Mouse (Mus musculus): ENCODE measurements around the gene Sbk1.
"Not testable (repeated sequence)": the region's sequence is repeated elsewhere in the genome, so short reads cannot be mapped to it uniquely, and the experiment has no call there.

Gene Sbk1

GRCm38 (mm10) chr7:126266372-126266870 lies 6.0 kb upstream of the Sbk1 start:
- no peak for DNase-seq

GRCm38 (mm10) chr7:126267606-126268005 lies 4.8 kb upstream of the Sbk1 start:
- no peak for DNase-seq

- DNase-seq: peak; percentile 32 to 52
Measured at GRCm38 (mm10) chr7:126272770-126273311, 422 bp downstream of the Sbk1 start.

GRCm38 (mm10) chr7:126273351-126274042 lies 1.1 kb downstream of the Sbk1 start:
- DNase-seq: no peak

DNA sequence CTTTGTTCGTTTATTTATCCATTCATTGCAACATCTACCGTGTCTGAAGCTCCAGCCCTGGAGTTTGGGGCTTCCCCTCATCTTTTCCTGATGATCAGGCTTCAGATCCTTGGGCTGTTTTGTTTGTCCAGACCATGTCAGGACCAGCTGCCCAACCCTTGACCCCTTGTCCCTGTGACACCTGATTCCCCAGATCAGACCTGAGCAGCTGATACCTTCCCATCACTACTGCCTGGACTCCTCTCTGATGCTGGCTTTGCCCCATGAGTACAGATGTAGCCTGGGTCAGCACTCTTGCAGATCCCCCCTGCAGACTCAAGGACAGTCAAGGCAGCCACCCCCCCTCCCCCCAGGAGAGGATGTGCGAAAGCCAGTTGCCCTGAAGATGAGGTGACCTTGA lies 1.7 kb downstream of the Sbk1 start:
- DNase-seq: no peak

DNA sequence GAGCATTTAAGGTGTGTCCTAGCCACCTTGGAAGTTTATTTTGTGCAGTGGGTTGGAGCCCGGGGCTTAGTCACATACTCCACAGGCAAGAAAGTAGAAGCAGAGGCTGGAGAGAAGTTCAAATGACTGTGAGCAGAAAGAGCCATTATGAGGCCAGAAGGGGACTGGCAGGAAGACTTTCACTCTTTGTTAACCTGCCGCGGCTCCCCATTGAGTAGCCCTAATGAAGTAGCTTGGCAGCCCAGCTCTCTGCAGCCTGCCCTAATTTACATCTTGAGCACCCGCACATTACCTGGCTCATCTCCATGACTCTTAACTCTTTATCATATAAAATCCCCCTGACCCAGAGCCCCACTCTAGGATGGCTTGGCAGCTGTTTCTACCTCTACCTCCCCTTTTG lies 2.2 kb downstream of the Sbk1 start:
- no peak for DNase-seq

- no peak for DNase-seq
Measured at GRCm38 (mm10) chr7:126275711-126276110, 3.3 kb downstream of the Sbk1 start.

DNA sequence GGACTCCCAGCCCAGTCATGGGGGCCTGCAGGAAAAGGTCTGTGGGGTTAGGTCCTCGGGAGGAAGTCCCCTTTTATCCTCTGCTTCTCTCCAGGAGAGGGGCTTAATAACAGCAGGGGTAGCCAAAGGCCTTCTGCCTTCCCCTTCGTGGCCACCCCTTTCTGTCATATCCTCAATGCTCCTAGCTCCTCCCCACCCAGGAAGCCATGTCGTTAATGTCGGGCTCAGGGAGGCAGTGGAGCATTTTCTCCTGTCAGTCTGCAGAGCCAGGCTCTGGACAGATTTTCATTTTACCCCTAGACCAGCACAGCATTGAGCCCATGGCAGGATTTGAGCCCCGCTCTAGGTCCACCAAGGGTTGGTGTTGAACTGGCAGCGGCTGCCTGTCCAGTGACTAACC lies 3.9 kb downstream of the Sbk1 start:
- DNase-seq: no peak

GRCm38 (mm10) chr7:126277536-126278295 lies 5.3 kb downstream of the Sbk1 start:
- DNase-seq: peak; percentile 30 to 49

GRCm38 (mm10) chr7:126278799-126279198 lies 6.4 kb downstream of the Sbk1 start:
- no peak for DNase-seq

- DNase-seq: no peak
Measured at GRCm38 (mm10) chr7:126279774-126280482, 7.5 kb downstream of the Sbk1 start.

GRCm38 (mm10) chr7:126280696-126281095 lies 8.3 kb downstream of the Sbk1 start:
- DNase-seq: peak; percentile 78 to 80

DNA sequence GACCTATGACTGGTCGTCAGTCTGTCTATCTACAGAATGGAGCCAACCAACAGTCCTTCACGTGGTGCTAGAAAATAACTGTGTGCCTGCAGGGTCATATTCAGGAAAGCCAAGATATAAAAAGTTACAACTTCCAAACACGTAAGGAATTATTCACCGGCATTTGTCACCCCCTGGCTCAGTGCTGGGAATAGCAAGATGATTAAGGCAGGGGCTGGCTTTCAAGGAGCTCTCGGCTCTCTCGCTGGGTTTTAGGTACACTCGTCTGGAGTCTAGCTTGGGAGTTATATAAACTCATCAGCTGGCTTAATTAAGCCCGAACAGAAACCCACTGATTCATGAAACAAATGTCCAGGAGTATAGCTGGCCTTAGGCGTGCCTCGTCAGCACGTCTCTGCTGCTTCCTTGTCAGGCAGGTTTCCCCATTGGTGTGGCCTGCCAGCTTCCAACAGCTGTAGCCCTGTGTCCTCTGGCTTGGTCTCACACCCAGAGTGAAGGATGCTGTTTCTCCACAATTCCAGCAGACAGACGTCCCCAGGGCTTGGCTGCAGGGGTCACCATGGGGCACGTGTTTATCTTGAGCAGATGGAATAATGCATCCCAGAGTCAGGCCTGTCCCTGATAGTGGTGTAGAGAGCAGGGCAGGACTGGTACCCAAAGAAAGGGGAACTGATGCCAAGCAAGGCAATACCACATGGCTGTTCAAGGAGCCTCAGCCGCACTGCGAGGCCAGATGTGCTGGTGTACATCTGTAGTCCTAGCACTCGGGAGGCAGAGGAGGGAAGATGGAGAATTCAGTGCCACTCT lies 9.7 kb downstream of the Sbk1 start:
- no peak for DNase-seq

DNA sequence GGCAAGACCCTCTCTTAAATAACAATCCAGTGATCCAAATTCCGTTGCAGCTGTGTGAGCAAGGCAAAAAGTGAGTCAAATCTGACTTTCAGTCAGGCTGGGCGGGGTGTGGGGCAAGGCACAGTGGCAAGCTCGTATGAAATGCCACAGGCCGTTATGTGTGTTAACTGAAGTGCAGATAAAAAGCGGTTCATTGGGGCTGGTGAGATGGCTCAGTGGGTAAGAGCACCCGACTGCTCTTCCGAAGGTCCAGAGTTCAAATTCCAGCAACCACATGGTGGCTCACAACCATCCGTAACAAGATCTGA lies 10.2 kb downstream of the Sbk1 start:
- not testable (repeated sequence) for DNase-seq

DNA sequence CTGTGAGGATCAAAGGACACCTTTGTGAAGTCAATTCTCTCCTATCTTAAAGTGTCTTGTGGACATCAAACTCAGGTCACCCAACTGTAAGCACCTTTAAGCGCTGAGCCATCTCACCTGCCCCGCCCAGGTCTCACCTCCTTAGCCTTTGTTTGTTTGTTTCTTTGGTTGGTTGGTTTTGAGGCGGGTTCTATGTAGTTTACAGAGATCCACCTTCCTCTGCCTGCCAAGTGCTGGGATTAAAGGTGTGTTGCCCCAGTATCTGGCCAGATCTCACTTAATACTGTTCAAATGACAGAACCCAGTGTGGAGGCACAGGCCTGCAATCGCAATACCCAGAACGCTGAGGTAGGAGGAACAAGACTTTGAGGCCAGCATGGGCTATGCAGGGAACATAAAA lies 11.6 kb downstream of the Sbk1 start:
- no peak for DNase-seq

DNA sequence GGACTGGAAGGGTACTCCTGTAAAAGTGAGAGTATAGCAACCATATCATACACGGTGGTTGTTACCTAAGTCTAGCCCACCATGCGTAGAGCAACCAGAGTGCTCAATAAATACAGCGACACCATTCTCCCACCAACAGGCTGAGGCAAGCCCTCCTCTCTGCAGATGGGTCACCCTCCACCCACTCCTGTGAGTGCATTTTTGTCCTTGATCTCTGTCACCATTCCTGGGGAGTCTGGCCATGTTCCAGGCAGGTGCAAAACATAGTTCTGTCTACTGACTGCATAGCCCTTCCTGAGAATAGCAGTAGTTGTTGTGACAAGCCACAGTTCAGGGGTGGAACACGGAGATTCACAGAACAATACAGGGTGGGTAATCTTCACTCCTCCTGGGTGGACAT lies 12.0 kb downstream of the Sbk1 start:
- DNase-seq: no peak

DNA sequence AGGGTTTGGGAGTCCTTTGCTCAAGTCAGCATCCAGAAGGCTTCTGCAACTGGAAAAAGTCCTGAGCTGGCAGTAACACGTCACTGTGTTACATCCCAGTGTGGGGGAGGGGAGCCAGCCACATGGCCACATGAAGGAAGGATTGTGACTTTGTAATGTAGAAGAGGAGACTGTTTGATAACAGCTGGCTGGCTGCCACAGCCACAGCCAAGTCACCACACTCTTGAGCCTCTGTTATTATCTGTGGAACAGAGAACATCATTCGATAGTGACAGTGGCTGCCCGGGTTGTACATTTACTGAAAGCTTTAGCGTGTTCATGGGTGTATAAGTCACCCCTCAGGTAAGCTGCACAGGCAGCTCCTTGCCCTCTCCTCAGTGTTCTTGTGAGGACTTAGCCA lies 12.4 kb downstream of the Sbk1 start:
- peak; percentile 29 to 52 for DNase-seq

DNA sequence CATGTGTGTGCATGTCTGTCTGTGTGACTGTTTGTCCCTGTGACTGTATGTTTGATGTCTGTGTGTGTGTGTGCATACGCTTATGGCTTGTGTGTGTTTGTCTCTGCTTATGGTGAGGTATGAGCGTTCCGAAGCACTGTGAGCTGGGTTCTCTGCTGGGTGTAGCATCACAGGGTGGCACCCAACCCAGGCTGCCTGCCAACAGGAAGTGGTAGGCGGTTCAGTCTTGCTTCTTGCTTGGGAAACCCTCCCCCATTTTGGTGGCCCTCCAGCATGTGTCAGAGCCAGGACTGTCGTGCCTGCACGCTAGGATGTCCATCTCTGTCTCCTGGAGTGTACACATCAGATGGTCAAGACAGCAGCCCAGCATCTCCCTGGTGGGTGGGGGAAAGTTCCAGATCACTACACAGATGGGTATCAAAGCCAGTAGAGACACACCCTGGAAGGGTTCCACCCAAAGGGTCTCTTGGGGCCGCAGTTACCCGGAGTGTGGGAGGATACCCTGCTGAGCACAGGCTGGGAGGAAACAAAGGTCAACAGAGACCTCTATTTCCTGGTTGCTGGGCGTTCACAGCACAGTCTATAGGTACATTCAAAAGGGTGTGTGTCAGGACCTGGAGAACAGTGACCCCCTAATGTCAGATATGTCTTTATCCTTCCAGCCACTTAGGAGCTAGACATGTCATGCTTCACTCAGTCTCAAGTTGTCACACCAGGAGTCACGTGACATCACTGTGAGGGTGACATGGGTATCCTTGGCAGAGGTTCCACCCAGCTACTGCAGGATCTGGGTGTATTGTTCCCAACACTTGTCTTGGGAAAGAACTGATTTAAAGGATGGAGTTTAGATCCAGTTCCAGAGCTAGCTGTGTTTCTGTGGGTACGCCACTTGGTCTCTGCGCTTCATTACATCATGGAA lies 13.1 kb downstream of the Sbk1 start:
- peak; percentile 39 to 55 for DNase-seq

- DNase-seq: no peak
Measured at GRCm38 (mm10) chr7:126286311-126286710, 13.9 kb downstream of the Sbk1 start.

- DNase-seq: peak; percentile 54 to 67
Measured at GRCm38 (mm10) chr7:126287493-126288103, 15.2 kb downstream of the Sbk1 start.

DNA sequence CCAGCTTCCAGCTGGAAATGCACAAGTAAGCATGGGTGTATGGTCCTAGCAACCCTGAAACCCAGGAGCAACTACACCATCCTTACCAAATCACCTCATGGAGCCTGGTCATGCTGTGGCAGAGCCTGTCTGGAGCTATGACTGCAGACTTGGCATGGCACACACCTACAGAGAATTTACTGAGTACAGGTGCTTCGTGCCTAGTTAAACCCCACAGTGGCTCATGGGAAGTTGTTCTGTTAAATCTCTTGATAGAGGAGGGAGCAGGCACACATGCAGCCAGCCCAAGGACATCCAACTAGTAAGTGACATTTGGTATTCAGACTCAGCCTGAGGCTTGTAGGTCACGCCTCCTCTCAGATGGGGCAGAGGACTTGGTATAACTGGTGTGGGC lies 15.7 kb downstream of the Sbk1 start:
- no peak for DNase-seq
